Mouse (Mus musculus) CD4-positive, CD25-positive, alpha-beta regulatory T cell, adult 4 months (primary cell): ENCODE data around the gene Gm28053. TPM values are rescaled to one million over a fixed set of nuclear protein-coding genes. Genes with fewer than 3 reads are reported as not detected.

Experiments
- polyA plus RNA-seq, 2 experiments: library from polyadenylated mRNA; unstranded; fragments of 100-300 nt; shearing (Covaris generic); gene quantifications; one replicate each; pipeline ENCODE4 v1.2.1; 2017

Gm28053 gene
- polyA plus RNA-seq, 2 experiments from 2014 or later: 62.5 to 69.5 TPM

Other genes with a start within 250 kb of the Gm28053 start
- gene Atp6v0e2, start 181.0 kb upstream of the Gm28053 start, polyA plus RNA-seq: not detected
- gene Lrrc61, start 163.8 kb upstream of the Gm28053 start, polyA plus RNA-seq: 10 to 100 TPM; 33.3 to 54.7 TPM
- gene Rarres2, start 145.8 kb upstream of the Gm28053 start, polyA plus RNA-seq: under 1 TPM in 1 of 2 experiments, not detected in 1; 0.55 TPM
- not detected for gene Gm45021, start 129.0 kb upstream of the Gm28053 start, polyA plus RNA-seq
- 1 to 10 TPM in 1 of 2 experiments, under 1 TPM in 1; 1.00 to 1.9 TPM for gene Repin1, start 124.7 kb upstream of the Gm28053 start, polyA plus RNA-seq
- not detected for gene Gm44965, start 124.7 kb upstream of the Gm28053 start, polyA plus RNA-seq
- 10 to 100 TPM in 1 of 2 experiments, 1 to 10 TPM in 1; 5.8 to 10.0 TPM for gene Zfp775, start 116.5 kb upstream of the Gm28053 start, polyA plus RNA-seq
- gene AI854703, start 91.8 kb upstream of the Gm28053 start, polyA plus RNA-seq: 1 to 10 TPM; 2.7 to 5.2 TPM
- gene Gimap8, start 71.4 kb upstream of the Gm28053 start, polyA plus RNA-seq: 100 to 1,000 TPM; 149 to 213 TPM
- 100 to 1,000 TPM; 302 to 342 TPM for gene Gimap9, start 42.5 kb upstream of the Gm28053 start, polyA plus RNA-seq
- 1,000 to 10,000 TPM; 1,771 to 1,850 TPM for gene Gimap4, start 34.1 kb upstream of the Gm28053 start, polyA plus RNA-seq
- 1,000 to 10,000 TPM; 1,247 to 1,551 TPM for gene Gimap6, start 10.4 kb upstream of the Gm28053 start, polyA plus RNA-seq
- 100 to 1,000 TPM; 600 to 617 TPM for gene Gimap7, start within 50 bp of the Gm28053 start, polyA plus RNA-seq
- 100 to 1,000 TPM; 342 to 402 TPM for gene Gimap1, start 20.4 kb downstream of the Gm28053 start, polyA plus RNA-seq
- gene Gimap5, start 27.6 kb downstream of the Gm28053 start, polyA plus RNA-seq: 100 to 1,000 TPM; 196 to 256 TPM
- 1,000 to 10,000 TPM; 1,659 to 2,511 TPM for gene Gimap3, start 52.2 kb downstream of the Gm28053 start, polyA plus RNA-seq
- gene Tmem176a, start 122.3 kb downstream of the Gm28053 start, polyA plus RNA-seq: 10 to 100 TPM; 14.0 to 16.7 TPM
- 10 to 100 TPM; 17.3 to 22.7 TPM for gene Tmem176b, start 122.9 kb downstream of the Gm28053 start, polyA plus RNA-seq
- under 1 TPM; 0.13 to 0.30 TPM for gene Aoc1, start 154.3 kb downstream of the Gm28053 start, polyA plus RNA-seq
- not detected for gene 1600015I10Rik, start 211.3 kb downstream of the Gm28053 start, polyA plus RNA-seq